Mouse (Mus musculus) cerebellum, adult 2 months (tissue): ENCODE measurements at regions not wholly inside any gene's neighbourhood (a gene's known extent, or its start where the extent isn't known, plus 50 kb on each side); places are given as distances from the start of the nearest gene placed in this dataset.

Source experiments
- DNase-seq, 2 experiments: peaks; one replicate each; pipeline ENCODE4 v3.0.0; 2021
- H3K27ac ChIP-seq: fragments of 200-500 bp; 2 replicates; pipeline ENCODE4 v1.5.1; 2012; ENCODE audit warnings: low read length, control low read depth, inconsistent platforms; ENCODE audit not compliant: insufficient read depth
- H3K27me3 ChIP-seq: fragments of 200-500 bp; 2 replicates; pipeline ENCODE4 v1.6.1; 2012; ENCODE audit warnings: inconsistent platforms, mild to moderate bottlenecking, low read length, moderate library complexity; ENCODE audit not compliant: control insufficient read depth, insufficient read depth
- H3K4me1 ChIP-seq: fragments of 200-500 bp; 2 replicates; pipeline ENCODE4 v1.6.1; 2011; ENCODE audit warnings: low read length; ENCODE audit not compliant: control insufficient read depth, insufficient read depth
- H3K4me3 ChIP-seq: fragments of 200-500 bp; replicated peaks from 2 replicates; pipeline ENCODE3; 2011; ENCODE audit warnings: mild to moderate bottlenecking, low read depth, low read length, control low read depth; ENCODE audit not compliant: insufficient read depth
- CTCF ChIP-seq: fragments of 200-500 bp; IDR thresholded peaks from 2 replicates; pipeline ENCODE4 v1.5.1; 2011; ENCODE audit warnings: low read depth, mild to moderate bottlenecking, control low read depth, low read length, moderate library complexity, borderline replicate concordance; ENCODE audit not compliant: insufficient read depth
- POLR2A ChIP-seq: fragments of 200-500 bp; IDR thresholded peaks from 2 replicates; pipeline ENCODE4 v1.6.1; 2011; ENCODE audit warnings: low read length, control low read depth, borderline replicate concordance; ENCODE audit not compliant: insufficient read depth
- WGBS: fragments of 180-500 bp; shearing (Covaris S2); methylation state at CpG from one replicate; pipeline ENCODE4 v1.1.7; 2018; 5-methylcytosine and 5-hydroxymethylcytosine counted together

- Histone ChIP-seq H3K4me1 (no peaks in the 10 kb centered on the region), H3K27ac (no peak overlapping the region), H3K27me3 (no peaks in the 10 kb centered on the region), H3K4me3 (no peak overlapping the region)
- TF ChIP-seq POLR2A (no peak), CTCF (no peak)
- DNase-seq = no peak
- WGBS = 53% methylated on average over 8 of the region's 8 CpGs
Observed at GRCm38 (mm10) chr17:45851723-45852396, 118.2 kb upstream of the 1600014C23Rik start.

DNA sequence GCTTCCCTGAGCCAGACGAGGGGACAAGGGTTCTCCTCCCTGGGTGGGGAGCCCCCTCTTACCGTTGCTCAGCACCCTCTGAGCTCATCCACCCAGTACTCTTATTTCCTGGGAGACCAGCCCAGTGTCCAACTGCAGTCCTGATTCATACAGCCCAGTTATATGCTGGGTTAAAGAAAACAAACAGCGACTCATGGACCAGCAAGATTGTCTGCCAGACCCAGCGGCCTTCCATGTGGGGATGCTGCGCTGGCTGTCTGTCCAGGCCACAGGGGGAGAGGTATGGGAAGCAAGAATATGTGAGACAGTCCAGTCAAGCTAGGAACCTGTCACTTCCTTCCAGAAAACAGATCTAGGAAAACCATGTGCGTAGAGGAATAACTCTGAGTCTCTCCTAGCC is 117.3 kb upstream of the 1600014C23Rik start:
- TF ChIP-seq POLR2A (no peak), CTCF (no peak)
- whole genome bisulfite sequencing = 76% methylated on average over 6 of the region's 6 CpGs
- no peaks in the 10 kb centered on the region for H3K27me3 ChIP-seq
- DNase-seq = no peak
- no peak overlapping the region for H3K27ac ChIP-seq
- no peak overlapping the region for H3K4me3 ChIP-seq
- no peaks in the 10 kb centered on the region for H3K4me1 ChIP-seq

GRCm38 (mm10) chr17:45850174-45850573 is 116.5 kb upstream of the 1600014C23Rik start:
- TF ChIP-seq CTCF (no peak), POLR2A (no peak)
- no peak overlapping the region for H3K27ac ChIP-seq
- DNase-seq = no peak
- WGBS = 34% methylated on average over 5 of the region's 5 CpGs
- H3K4me3 ChIP-seq = no peak overlapping the region
- no peaks in the 10 kb centered on the region for H3K4me1 ChIP-seq
- H3K27me3 ChIP-seq = no peaks in the 10 kb centered on the region

DNA sequence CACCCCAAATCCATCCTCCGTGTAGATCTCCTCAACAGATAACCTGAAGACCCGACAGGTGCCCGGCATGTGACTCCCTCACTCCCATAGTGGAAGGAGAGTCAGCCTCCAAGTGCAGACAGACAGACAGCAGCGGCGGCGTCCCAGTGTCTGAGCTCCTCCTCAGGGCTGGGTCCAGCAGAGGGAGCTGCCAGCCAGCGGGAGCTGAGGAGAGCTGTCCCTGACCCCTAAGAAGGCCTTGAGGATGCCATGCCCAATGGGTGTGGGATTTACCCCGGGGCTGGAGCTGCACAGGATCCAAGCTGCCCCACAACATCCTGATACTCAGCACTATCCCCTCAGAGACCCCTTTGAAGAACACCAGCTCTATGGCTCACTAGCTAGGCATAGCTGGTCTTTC is 115.0 kb upstream of the 1600014C23Rik start:
- H3K4me3 ChIP-seq = no peak overlapping the region
- 28% methylated on average over 8 of the region's 8 CpGs for WGBS
- H3K4me1 ChIP-seq = no peaks in the 10 kb centered on the region
- H3K27ac ChIP-seq = no peak overlapping the region
- TF ChIP-seq POLR2A = no peak
- TF ChIP-seq CTCF = no peak
- peak in 1 of 2 experiments; percentile 9 for DNase-seq
- no peaks in the 10 kb centered on the region for H3K27me3 ChIP-seq

DNA sequence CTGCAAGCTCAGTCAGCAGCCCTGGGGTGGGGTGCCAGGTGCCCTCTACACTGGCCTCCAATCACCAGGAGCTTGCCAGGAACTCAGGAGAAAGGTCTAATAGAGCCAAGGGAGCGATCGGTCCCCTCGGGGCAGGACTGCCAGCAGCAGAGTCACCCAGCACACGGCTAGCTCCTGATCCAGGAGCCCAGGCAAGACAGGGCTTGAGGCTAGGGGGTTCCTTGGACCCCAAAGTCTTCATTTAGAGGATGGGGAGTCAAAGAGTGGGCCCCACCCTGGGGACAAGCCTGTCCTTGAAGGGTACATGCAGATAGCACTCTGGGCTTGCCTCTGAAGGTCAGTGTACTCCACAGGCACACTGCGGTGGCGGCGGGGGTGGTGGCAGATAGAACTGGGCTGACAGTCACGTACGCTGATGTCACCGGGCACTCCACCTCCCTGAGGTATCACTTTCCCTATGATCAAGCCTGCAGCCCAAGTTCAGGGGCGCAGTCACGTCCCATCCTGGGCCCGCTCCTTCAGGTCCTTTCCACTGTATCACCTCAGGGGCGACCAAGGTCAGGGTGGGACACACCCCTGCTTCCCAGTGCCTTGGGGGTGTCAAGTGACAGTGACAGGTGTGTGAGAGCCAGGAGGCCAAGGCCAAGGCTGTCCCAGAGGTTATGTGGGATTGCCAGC is 114.2 kb upstream of the 1600014C23Rik start:
- H3K27ac ChIP-seq = no peak overlapping the region
- H3K27me3 ChIP-seq = no peaks in the 10 kb centered on the region
- no peak for DNase-seq
- WGBS = 84% methylated on average over 14 of the region's 14 CpGs
- no peaks in the 10 kb centered on the region for H3K4me1 ChIP-seq
- no peak overlapping the region for H3K4me3 ChIP-seq
- no peak for TF ChIP-seq CTCF

GRCm38 (mm10) chr17:45845832-45846231 is 112.2 kb upstream of the 1600014C23Rik start:
- H3K4me3 ChIP-seq = no peak overlapping the region

DNA sequence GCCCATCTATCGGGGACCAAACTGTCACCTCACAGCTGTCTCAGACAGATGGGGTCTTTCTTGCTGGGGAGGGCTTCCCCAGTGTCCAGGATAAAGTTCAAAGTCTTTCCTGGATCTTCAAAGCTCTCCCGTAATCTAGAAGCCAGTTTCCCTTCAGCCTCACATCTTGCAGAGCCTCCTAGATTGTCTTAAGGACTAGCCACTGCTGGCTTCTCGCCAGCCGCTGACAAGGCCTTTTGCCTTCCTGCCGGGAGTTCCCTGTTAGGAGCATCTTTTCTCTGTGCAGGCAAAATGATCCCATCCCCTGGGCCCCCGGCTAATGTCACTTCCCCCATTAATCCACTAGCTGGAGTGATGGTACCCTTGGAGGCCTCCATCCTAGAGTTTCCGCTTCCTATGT is 103.1 kb upstream of the 1600014C23Rik start:
- no peak overlapping the region for H3K27ac ChIP-seq
- TF ChIP-seq POLR2A (no peak), CTCF (no peak)
- H3K4me1 ChIP-seq = no peaks in the 10 kb centered on the region
- no peak overlapping the region for H3K4me3 ChIP-seq
- no peak for DNase-seq
- no peaks in the 10 kb centered on the region for H3K27me3 ChIP-seq
- WGBS = 41% methylated on average over 7 of the region's 7 CpGs

More at GRCm38 (mm10) chr17:45845832-45846231, 112.2 kb upstream of the 1600014C23Rik start:
- Histone ChIP-seq H3K27ac (no peak overlapping the region), H3K27me3 (no peaks in the 10 kb centered on the region), H3K4me1 (no peaks in the 10 kb centered on the region)
- no peak for TF ChIP-seq CTCF
- no peak for TF ChIP-seq POLR2A
- DNase-seq = no peak
- WGBS = 94% methylated on average over 5 of the region's 5 CpGs

DNA sequence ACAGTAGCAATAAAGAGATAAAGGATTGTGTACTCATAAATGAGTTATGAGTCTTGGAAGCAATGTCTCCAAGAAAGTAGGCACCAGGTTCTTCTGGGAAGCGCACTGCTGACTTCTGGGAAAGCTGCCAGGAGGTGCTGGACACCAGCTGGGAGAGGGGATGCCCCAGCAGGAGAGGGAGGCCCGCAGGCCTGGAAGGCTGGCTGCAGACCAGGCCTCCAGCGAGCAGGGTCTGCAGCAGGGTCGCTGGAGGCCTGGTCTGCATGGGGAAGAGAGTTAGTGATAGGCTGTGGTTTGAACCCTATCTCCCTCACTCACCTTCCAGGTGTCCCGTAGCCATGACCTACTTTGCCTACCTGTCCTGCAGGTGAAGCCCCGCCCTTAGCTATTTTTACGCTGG is 102.6 kb upstream of the 1600014C23Rik start:
- DNase-seq = peak; percentile 37 to 45
- TF ChIP-seq POLR2A = no peak
- no peak for TF ChIP-seq CTCF
- no peak overlapping the region for H3K4me3 ChIP-seq
- 39% methylated on average over 7 of the region's 7 CpGs for WGBS
- H3K27me3 ChIP-seq = no peaks in the 10 kb centered on the region
- no peak overlapping the region for H3K27ac ChIP-seq
- no peaks in the 10 kb centered on the region for H3K4me1 ChIP-seq
